Mouse (Mus musculus) heart, postnatal 0 days (tissue): ENCODE data around the gene Ptprm. TPM values are rescaled to one million over a fixed set of nuclear protein-coding genes. Genes with fewer than 3 reads are reported as not detected.

Experiments
- ATAC-seq: fragments of 200-750 bp; cut with Nextera tagmentation; 2 replicates; pipeline ENCODE4 v1.8.0; 2017; ENCODE audit warnings: low read depth, moderate number of reproducible peaks, moderate library complexity; ENCODE audit not compliant: insufficient read depth
- DNase-seq: peaks from one replicate; pipeline ENCODE4 v3.0.0-alpha.2; 2016; ENCODE audit warnings: low spot score
- H3K27ac ChIP-seq: fragments of 300-500 bp; sonication (generic); 2 replicates; pipeline ENCODE4 v1.5.1; 2014; ENCODE audit warnings: low read depth, mild to moderate bottlenecking
- H3K27me3 ChIP-seq: fragments of 300-500 bp; sonication (generic); 2 replicates; pipeline ENCODE4 v1.6.1; 2014; ENCODE audit warnings: low read length, mixed read lengths; ENCODE audit not compliant: control insufficient read depth, insufficient read depth
- H3K36me3 ChIP-seq: fragments of 300-500 bp; sonication (generic); replicated peaks from 2 replicates; pipeline ENCODE4 v1.6.1; 2014; ENCODE audit warnings: low read length, mixed read lengths; ENCODE audit not compliant: control insufficient read depth, insufficient read depth
- H3K4me1 ChIP-seq: fragments of 300-500 bp; sonication (generic); 2 replicates; pipeline ENCODE4 v1.6.1; 2014; ENCODE audit warnings: antibody characterized with exemption; ENCODE audit not compliant: control insufficient read depth, insufficient read depth
- H3K4me2 ChIP-seq: fragments of 300-500 bp; sonication (generic); 2 replicates; pipeline ENCODE4 v1.6.1; 2014; ENCODE audit warnings: low read depth, mild to moderate bottlenecking, low read length, moderate library complexity
- H3K4me3 ChIP-seq: fragments of 300-500 bp; sonication (generic); 2 replicates; pipeline ENCODE4 v1.5.1; 2014; ENCODE audit warnings: low read depth, low read length
- H3K9ac ChIP-seq: fragments of 300-500 bp; sonication (generic); replicated peaks from 2 replicates; pipeline ENCODE4 v1.6.1; 2014; ENCODE audit warnings: low read depth, low read length, mixed read lengths
- H3K9me3 ChIP-seq: fragments of 300-500 bp; sonication (generic); replicated peaks from 2 replicates; pipeline ENCODE4 v1.6.1; 2016; ENCODE audit warnings: low read length; ENCODE audit not compliant: control insufficient read depth
- CTCF ChIP-seq: IDR thresholded peaks from 2 replicates; pipeline ENCODE4 v1.5.1; 2016; ENCODE audit warnings: antibody characterized with exemption, control low read depth, low read depth
- EP300 ChIP-seq: IDR thresholded peaks from 2 replicates; pipeline ENCODE4 v1.6.1; 2016; ENCODE audit warnings: antibody characterized with exemption, low read depth
- WGBS: fragments of 180-500 bp; shearing (Covaris S2); extraction: QIAGEN DNeasy Blood & Tissue Kit; methylation state at CpG from one replicate; pipeline ENCODE4 v1.1.7; 2014; 5-methylcytosine and 5-hydroxymethylcytosine counted together
- polyA plus RNA-seq: library from polyadenylated mRNA; unstranded; fragments of >200 nt; fragmentation: Nextera tagmentation; extraction: Ambion mirVana; gene quantifications from 2 replicates; pipeline ENCODE4 v1.2.1, GENCODE M21; 2015
- total RNA-seq: library from RNA; depleted of rRNA; stranded (reverse); fragments of >200 nt; gene quantifications from 2 replicates; pipeline ENCODE4 v1.2.3, GENCODE M21; 2014; ENCODE audit warnings: low replicate concordance

Gene Ptprm
- total and polyA plus RNA-seq, 2 experiments from 2014 or later: 11.9 to 48.0 TPM

GRCm38 (mm10) chr17:66813346-66813745, 540.9 kb downstream of the Ptprm start:
- no peak overlapping the region for H3K9ac ChIP-seq
- 86% methylated on average over 10 of the region's 10 CpGs for WGBS
- TF ChIP-seq CTCF (no peak), EP300 (no peak)
- H3K4me3 ChIP-seq: no peak overlapping the region
- no peaks in the 10 kb centered on the region for H3K27me3 ChIP-seq
- no peak overlapping the region for H3K4me2 ChIP-seq
- H3K9me3 ChIP-seq: no peaks in the 10 kb centered on the region
- ATAC-seq (no peak), DNase-seq (no peak)
- no peaks in the 10 kb centered on the region for H3K4me1 ChIP-seq
- H3K36me3 ChIP-seq: 0 out of 2 replicates have a peak, but pooled peaks cover 9% of the 10 kb centered on the region
- H3K27ac ChIP-seq: no peak overlapping the region

- Histone ChIP-seq H3K27me3 (no peaks in the 10 kb centered on the region), H3K4me1 (no peaks in the 10 kb centered on the region), H3K9ac (no peak overlapping the region), H3K4me2 (no peak overlapping the region), H3K4me3 (no peak overlapping the region), H3K36me3 (peaks cover 18% of the 10 kb centered on the region; the same call in 1 of the 2 replicates), H3K27ac (no peak overlapping the region), H3K9me3 (no peaks in the 10 kb centered on the region)
- TF ChIP-seq CTCF: no peak
- no peak for TF ChIP-seq EP300
- DNase-seq (no peak), ATAC-seq (no peak)
- 59% methylated on average over 5 of the region's 5 CpGs for WGBS
Measured at GRCm38 (mm10) chr17:66809786-66810185, 544.5 kb downstream of the Ptprm start.

- no peak overlapping the region for H3K4me2 ChIP-seq
- WGBS: 81% methylated on average over 8 of the region's 8 CpGs
- ATAC-seq (no peak), DNase-seq (no peak)
- TF ChIP-seq EP300 (no peak), CTCF (no peak)
- H3K36me3 ChIP-seq: peaks cover 18% of the 10 kb centered on the region; the same call in 1 of the 2 replicates
- H3K27ac ChIP-seq: no peak overlapping the region
- no peaks in the 10 kb centered on the region for H3K9me3 ChIP-seq
- no peaks in the 10 kb centered on the region for H3K4me1 ChIP-seq
- no peaks in the 10 kb centered on the region for H3K27me3 ChIP-seq
- H3K9ac ChIP-seq: no peak overlapping the region
- H3K4me3 ChIP-seq: no peak overlapping the region
Measured at GRCm38 (mm10) chr17:66808186-66808585, 546.1 kb downstream of the Ptprm start.

- DNase-seq (no peak), ATAC-seq (no peak)
- no peak overlapping the region for H3K4me2 ChIP-seq
- TF ChIP-seq CTCF (no peak), EP300 (no peak)
- no peaks in the 10 kb centered on the region for H3K36me3 ChIP-seq
- no peaks in the 10 kb centered on the region for H3K27me3 ChIP-seq
- H3K4me3 ChIP-seq: no peak overlapping the region
- no peaks in the 10 kb centered on the region for H3K9me3 ChIP-seq
- H3K9ac ChIP-seq: no peak overlapping the region
- no peaks in the 10 kb centered on the region for H3K4me1 ChIP-seq
- no peak overlapping the region for H3K27ac ChIP-seq
- WGBS: 75% methylated on average over 10 of the region's 10 CpGs
Measured at GRCm38 (mm10) chr17:66801831-66802687, 552.2 kb downstream of the Ptprm start.

- Histone ChIP-seq H3K4me1 (no peaks in the 10 kb centered on the region), H3K9me3 (no peaks in the 10 kb centered on the region), H3K4me3 (no peak overlapping the region), H3K36me3 (no peaks in the 10 kb centered on the region), H3K27ac (no peak overlapping the region), H3K9ac (no peak overlapping the region), H3K27me3 (no peaks in the 10 kb centered on the region), H3K4me2 (no peak overlapping the region)
- no peak for TF ChIP-seq EP300
- no peak for TF ChIP-seq CTCF
- ATAC-seq (no peak), DNase-seq (no peak)
- 72% methylated on average over 6 of the region's 6 CpGs for whole genome bisulfite sequencing
Measured at GRCm38 (mm10) chr17:66800231-66800630, 554.0 kb downstream of the Ptprm start.
